Mouse (Mus musculus) stomach, postnatal 0 days (tissue): ENCODE results near the gene Ctsg. TPM values are rescaled to one million over a fixed set of nuclear protein-coding genes. Genes with fewer than 3 reads are reported as not detected.
A peak's percentile ranks its signal among the peaks of the same experiment; 100 is the strongest.

Source experiments
- ATAC-seq: fragments of 200-750 bp; cut with Nextera tagmentation; 2 replicates; pipeline ENCODE4 v1.8.0; 2017; ENCODE audit not compliant: low FRiP score, low TSS enrichment
- DNase-seq: peaks from one replicate; pipeline ENCODE4 v3.0.0-alpha.2; 2016; ENCODE audit warnings: low spot score
- H3K27ac ChIP-seq: fragments of 300-500 bp; sonication (generic); replicated peaks from 2 replicates; pipeline ENCODE4 v1.5.1; 2014; ENCODE audit warnings: mild to moderate bottlenecking, control low read depth
- H3K27me3 ChIP-seq: fragments of 300-500 bp; sonication (generic); 2 replicates; pipeline ENCODE4 v1.6.1; 2014; ENCODE audit warnings: low read length; ENCODE audit not compliant: control insufficient read depth, insufficient read depth
- H3K36me3 ChIP-seq: fragments of 300-500 bp; sonication (generic); 2 replicates; pipeline ENCODE4 v1.6.1; 2014; ENCODE audit warnings: low read length, mixed read lengths; ENCODE audit not compliant: control insufficient read depth, insufficient read depth
- H3K4me1 ChIP-seq: fragments of 300-500 bp; sonication (generic); replicated peaks from 2 replicates; pipeline ENCODE4 v1.6.1; 2014; ENCODE audit warnings: antibody characterized with exemption; ENCODE audit not compliant: control insufficient read depth, insufficient read depth
- H3K4me2 ChIP-seq: fragments of 300-500 bp; sonication (generic); replicated peaks from 2 replicates; pipeline ENCODE4 v1.6.1; 2014; ENCODE audit warnings: low read depth, mild to moderate bottlenecking, control low read depth, moderate library complexity
- H3K4me3 ChIP-seq: fragments of 300-500 bp; sonication (generic); 2 replicates; pipeline ENCODE4 v1.5.1; 2014; ENCODE audit warnings: low read depth, low read length, control low read depth
- H3K9ac ChIP-seq: fragments of 300-500 bp; sonication (generic); 2 replicates; pipeline ENCODE4 v1.6.1; 2014; ENCODE audit warnings: mild to moderate bottlenecking, low read length, control low read depth, mixed read lengths
- H3K9me3 ChIP-seq: fragments of 300-500 bp; sonication (generic); 2 replicates; pipeline ENCODE4 v1.6.1; 2016; ENCODE audit warnings: low read length; ENCODE audit not compliant: control insufficient read depth
- CTCF ChIP-seq: IDR thresholded peaks from 2 replicates; pipeline ENCODE4 v1.5.1; 2016; ENCODE audit warnings: antibody characterized with exemption, low read depth, mild to moderate bottlenecking, moderate library complexity
- EP300 ChIP-seq: optimal IDR thresholded peaks from 2 replicates; pipeline ENCODE3; 2016; ENCODE audit warnings: antibody characterized with exemption
- WGBS: fragments of 180-500 bp; shearing (Covaris S2); extraction: QIAGEN DNeasy Blood & Tissue Kit; methylation state at CpG from one replicate; pipeline ENCODE4 v1.1.7; 2014; 5-methylcytosine and 5-hydroxymethylcytosine counted together
- polyA plus RNA-seq: library from polyadenylated mRNA; unstranded; fragments of >200 nt; fragmentation: Nextera tagmentation; extraction: Ambion mirVana; gene quantifications from 2 replicates; pipeline ENCODE4 v1.2.1, GENCODE M21; 2015

Ctsg gene
- polyA plus RNA-seq, 1 experiment from 2014 or later: 0.18 TPM

- Histone ChIP-seq H3K4me1 (no peaks in the 10 kb centered on the region), H3K4me3 (no peak overlapping the region), H3K36me3 (no peaks in the 10 kb centered on the region), H3K9me3 (no peaks in the 10 kb centered on the region), H3K4me2 (no peak overlapping the region), H3K27me3 (no peaks in the 10 kb centered on the region), H3K9ac (no peak overlapping the region), H3K27ac (no peak overlapping the region)
- TF ChIP-seq CTCF (no peak), EP300 (no peak)
- 72% methylated on average over 13 of the region's 13 CpGs for WGBS
- DNase-seq (no peak), ATAC-seq (no peak)
These were observed 3.2 kb upstream of the Ctsg start for GRCm38 (mm10) chr14:56105447-56106180.

DNA sequence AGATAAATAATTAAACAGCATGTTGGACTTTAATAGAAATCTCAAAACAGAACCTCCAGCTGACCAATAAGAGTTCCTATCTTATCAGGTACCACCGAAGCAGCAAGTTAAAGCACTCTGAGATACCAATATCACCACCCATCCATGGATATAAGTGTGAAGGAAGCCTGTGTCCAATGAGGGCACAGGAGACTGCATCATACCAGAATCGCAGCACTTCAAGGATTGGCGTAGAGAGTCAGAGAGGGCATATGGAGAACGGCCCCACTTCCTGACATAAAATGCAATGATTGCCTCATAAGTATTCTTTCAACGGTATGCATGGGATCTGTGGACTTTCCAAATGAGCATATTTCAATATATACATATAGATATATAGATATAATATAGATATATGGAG lies 2.6 kb upstream of the Ctsg start:
- Histone ChIP-seq H3K4me3 (no peak overlapping the region), H3K9me3 (no peaks in the 10 kb centered on the region), H3K4me1 (no peaks in the 10 kb centered on the region), H3K36me3 (no peaks in the 10 kb centered on the region), H3K9ac (no peak overlapping the region), H3K27ac (no peak overlapping the region), H3K4me2 (no peak overlapping the region), H3K27me3 (no peaks in the 10 kb centered on the region)
- TF ChIP-seq EP300: no peak
- no peak for TF ChIP-seq CTCF
- no peak for ATAC-seq
- no peak for DNase-seq
- WGBS: 76% methylated on average over 5 of the region's 5 CpGs

DNA sequence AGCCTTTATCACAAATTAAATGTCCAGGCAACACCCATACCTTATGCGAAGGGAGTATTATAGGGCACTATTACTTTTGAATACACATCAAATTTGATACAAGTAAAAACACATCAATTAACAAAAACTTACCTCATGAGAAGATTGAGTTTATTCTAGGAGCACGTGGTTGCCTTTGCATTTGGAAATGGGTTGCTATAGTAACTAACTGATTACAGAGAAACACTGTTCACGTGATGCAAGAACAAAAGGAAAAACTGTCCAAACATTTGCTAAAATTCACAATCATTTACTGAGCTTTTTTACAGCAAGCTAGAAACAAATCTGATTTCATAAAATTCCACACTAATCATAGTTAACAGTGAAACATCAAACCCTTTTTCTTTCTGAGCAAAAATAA lies 1.1 kb upstream of the Ctsg start:
- no peak overlapping the region for H3K4me3 ChIP-seq
- H3K9me3 ChIP-seq: no peaks in the 10 kb centered on the region
- no peaks in the 10 kb centered on the region for H3K4me1 ChIP-seq
- TF ChIP-seq EP300 (no peak), CTCF (no peak)
- H3K27me3 ChIP-seq: no peaks in the 10 kb centered on the region
- ATAC-seq: no peak
- no peak overlapping the region for H3K27ac ChIP-seq
- no peak for DNase-seq
- H3K9ac ChIP-seq: no peak overlapping the region
- no peak overlapping the region for H3K4me2 ChIP-seq
- no peaks in the 10 kb centered on the region for H3K36me3 ChIP-seq
- 56% methylated on average over 3 of the region's 3 CpGs for WGBS

- Histone ChIP-seq H3K4me1 (no peaks in the 10 kb centered on the region), H3K4me2 (no peak overlapping the region), H3K27me3 (no peaks in the 10 kb centered on the region), H3K4me3 (no peak overlapping the region), H3K36me3 (no peaks in the 10 kb centered on the region), H3K9me3 (no peaks in the 10 kb centered on the region), H3K27ac (no peak overlapping the region), H3K9ac (no peak overlapping the region)
- 76% methylated on average over 4 of the region's 4 CpGs for WGBS
- no peak for ATAC-seq
- DNase-seq: no peak
- TF ChIP-seq EP300: no peak
- peak; percentile 74 for TF ChIP-seq CTCF
These were observed 3.4 kb downstream of the Ctsg start for GRCm38 (mm10) chr14:56098940-56099339.

- ATAC-seq: no peak
- no peak overlapping the region for H3K9ac ChIP-seq
- no peaks in the 10 kb centered on the region for H3K4me1 ChIP-seq
- no peaks in the 10 kb centered on the region for H3K9me3 ChIP-seq
- H3K27me3 ChIP-seq: no peaks in the 10 kb centered on the region
- TF ChIP-seq CTCF: no peak
- no peak for TF ChIP-seq EP300
- no peak overlapping the region for H3K4me3 ChIP-seq
- DNase-seq: no peak
- no peaks in the 10 kb centered on the region for H3K36me3 ChIP-seq
- H3K27ac ChIP-seq: no peak overlapping the region
- 75% methylated on average over 1 of the region's 1 CpGs for WGBS
- no peak overlapping the region for H3K4me2 ChIP-seq
These were observed 4.8 kb downstream of the Ctsg start for GRCm38 (mm10) chr14:56097597-56097996.

DNA sequence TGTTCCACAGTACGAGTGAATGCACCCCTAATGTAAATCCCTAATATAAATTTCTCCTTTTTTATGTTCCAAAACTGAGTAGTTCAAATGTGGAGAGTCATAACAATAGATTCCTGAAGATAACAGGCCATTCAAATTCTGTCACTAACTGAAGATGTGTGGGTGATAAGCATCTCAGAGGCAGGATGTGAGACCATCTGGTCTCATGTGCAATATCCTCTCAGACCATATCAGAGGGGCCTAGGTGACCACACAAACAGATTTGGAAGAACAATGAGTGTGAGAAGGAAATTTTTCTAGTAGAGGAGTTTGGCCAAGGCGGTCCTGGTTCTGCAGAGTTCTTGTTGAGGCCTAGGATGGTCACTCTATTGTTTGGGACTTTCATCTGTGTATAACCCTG lies 9.0 kb downstream of the Ctsg start:
- WGBS: 66% methylated on average over 2 of the region's 2 CpGs
- no peaks in the 10 kb centered on the region for H3K27me3 ChIP-seq
- H3K4me1 ChIP-seq: no peaks in the 10 kb centered on the region
- no peak for TF ChIP-seq CTCF
- TF ChIP-seq EP300: no peak
- H3K9me3 ChIP-seq: no peaks in the 10 kb centered on the region
- H3K36me3 ChIP-seq: no peaks in the 10 kb centered on the region
- DNase-seq (no peak), ATAC-seq (no peak)
- H3K27ac ChIP-seq: no peak overlapping the region
- no peak overlapping the region for H3K4me3 ChIP-seq
- no peak overlapping the region for H3K9ac ChIP-seq
- H3K4me2 ChIP-seq: no peak overlapping the region
